Mouse (Mus musculus): Measurements from ENCODE around the gene Mpdu1.
"Not testable (repeated sequence)": the region's sequence is repeated elsewhere in the genome, so short reads cannot be mapped to it uniquely, and the experiment has no call there.

The Mpdu1 gene

DNA sequence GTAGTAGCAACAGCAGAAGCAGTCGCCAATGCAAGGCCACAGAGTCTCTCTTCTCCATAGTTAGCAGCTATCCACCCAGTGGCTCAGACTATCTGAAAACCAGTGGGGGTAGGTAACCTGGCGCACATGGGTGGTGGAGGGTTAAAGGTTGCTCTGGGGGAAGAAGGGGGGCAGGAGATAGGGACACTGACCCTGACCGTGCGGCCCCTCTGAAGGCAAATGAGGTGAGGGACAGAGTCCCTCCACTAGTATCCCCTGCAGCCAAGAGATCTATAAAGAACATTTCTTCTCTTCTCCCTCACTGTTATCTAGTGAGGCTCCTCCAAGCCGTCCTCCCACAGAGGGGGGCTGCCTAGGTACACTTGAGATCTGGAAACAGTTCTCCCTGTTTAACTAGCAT, 44.6 kb downstream of the Mpdu1 start, which contains the start of gene Shbg:
Gene Shbg (minus strand): TSS at position 101 of the 400 bp plus-strand sequence.
- DNase-seq, result no peak

- DNase-seq, result no peak
Observed at GRCm38 (mm10) chr11:69616781-69617180, 45.7 kb downstream of the Mpdu1 start.

- not testable (repeated sequence) for DNase-seq
Observed at GRCm38 (mm10) chr11:69614257-69614588, 48.2 kb downstream of the Mpdu1 start.

DNA sequence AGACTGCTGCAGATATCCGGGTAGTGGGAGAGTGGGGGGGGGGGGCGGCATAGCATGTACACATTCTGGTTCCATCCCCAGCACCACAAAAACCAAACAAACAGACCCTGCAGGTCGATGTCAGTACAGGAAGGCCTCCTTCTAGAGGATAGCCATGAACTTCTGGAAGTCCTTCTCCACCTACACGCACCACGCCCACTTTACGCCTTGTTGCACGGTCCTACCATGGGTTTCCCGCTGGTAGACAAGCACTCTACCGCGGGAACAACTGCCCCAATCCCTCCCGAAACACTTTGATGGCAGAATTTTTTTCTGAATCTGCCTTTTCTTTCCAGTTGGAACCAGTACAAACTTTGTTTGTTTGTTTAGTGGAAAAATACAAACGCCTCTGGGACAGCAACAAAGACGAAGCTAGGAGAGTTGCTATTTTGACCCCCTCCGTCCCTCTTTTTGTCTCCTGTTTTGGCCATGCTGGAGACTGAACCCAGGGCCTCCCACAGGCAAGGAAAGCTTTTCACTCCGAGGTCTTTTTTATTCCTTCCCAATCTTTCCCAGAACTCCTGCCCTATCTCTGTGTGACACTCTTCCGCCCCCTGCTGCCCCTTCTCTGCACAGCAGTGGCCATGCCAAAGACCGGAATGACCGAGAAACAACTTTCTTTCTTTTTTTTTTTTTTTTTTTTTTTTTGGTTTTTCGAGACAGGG, 48.7 kb downstream of the Mpdu1 start:
- peak; percentile 75 for DNase-seq

DNA sequence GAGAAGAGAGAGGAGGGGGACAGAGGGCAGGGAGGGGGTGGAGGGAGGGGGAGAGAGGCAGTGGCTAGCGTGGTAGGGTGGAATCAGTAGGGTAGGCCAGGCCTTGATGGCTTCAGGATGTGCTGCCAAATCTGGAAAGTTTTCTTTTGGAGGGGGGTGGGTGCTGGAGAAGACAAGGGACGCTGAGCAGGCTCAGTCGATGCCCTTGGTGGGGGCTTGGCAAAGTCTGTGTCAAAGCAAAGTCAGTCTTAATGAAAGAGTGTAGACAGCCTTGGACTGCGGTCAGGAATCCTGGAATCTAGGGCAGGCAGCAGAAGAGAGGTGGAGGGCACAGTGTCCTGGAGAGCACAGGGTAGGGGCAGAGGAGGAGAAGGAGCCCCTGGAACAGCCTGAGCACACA, 51.5 kb downstream of the Mpdu1 start:
- no peak for DNase-seq

DNA sequence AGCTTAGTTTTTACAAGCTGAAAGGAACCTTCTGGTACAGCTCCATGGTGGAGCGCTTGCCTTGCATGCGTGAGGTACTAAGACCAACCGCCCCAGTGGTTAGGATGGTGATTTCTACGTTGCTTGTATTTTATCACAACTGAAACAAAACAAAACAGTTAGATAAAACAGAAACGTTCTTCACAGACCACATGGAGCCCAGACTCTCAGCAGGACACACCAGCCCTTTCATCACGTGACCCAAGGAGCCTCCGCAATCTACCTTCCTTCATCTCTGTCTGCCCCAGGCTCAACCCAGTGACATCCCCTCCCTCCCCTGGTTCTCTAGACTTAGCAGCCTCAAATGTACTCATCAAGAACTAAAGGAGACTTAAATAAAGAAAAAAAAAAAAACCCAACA, 53.0 kb downstream of the Mpdu1 start:
- DNase-seq, result no peak

DNA sequence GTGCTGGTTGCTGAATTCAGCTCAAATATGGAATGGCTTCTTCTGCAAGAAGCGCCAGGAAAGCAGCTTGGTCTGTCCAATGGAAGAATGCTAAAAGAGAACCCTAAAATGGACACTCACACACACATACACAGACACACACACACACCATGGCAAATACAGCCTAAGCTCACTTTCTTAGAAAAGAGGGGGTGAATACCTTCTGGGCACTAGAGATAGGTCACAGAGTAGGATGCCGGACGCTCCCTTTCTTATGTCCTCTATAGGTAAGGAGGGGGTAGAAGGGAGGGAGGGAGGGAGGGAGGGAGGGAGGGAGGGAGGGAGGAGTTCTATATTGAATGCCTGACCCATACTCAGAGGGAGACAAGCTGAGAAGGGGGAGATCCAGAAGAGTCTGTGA, 53.9 kb downstream of the Mpdu1 start:
- DNase-seq, result no peak

- DNase-seq, result no peak
Observed at GRCm38 (mm10) chr11:69606832-69607231, 55.6 kb downstream of the Mpdu1 start.
